Mouse (Mus musculus) MEL (cell line): ENCODE data around the gene Trim38.

Source experiments
- CTCF ChIP-seq, 3 experiments: IDR thresholded peaks in 2 of 3; conservative IDR thresholded peaks in 1 of 3; 2 replicates each; pipeline ENCODE4 v1.5.1; 2011 to 2012; ENCODE audit warnings: low read length in 3 of 3, low read depth in 2 of 3, mild to moderate bottlenecking in 2 of 3, improper control_type of control experiment in 1 of 3, inconsistent platforms in 1 of 3, mixed read lengths in 1 of 3, moderate library complexity in 1 of 3; ENCODE audit not compliant: control insufficient read depth in 1 of 3, insufficient read depth in 1 of 3, poor library complexity in 1 of 3, severe bottlenecking in 1 of 3
- EP300 ChIP-seq, 2 experiments: IDR thresholded peaks; 2 replicates each; pipeline ENCODE4 v1.6.1; 2011; ENCODE audit warnings: improper control_type of control experiment in 2 of 2, low read length in 2 of 2, low read depth in 1 of 2, mild to moderate bottlenecking in 1 of 2
- GABPA ChIP-seq: IDR thresholded peaks from 2 replicates; pipeline ENCODE4 v1.6.1; 2012; ENCODE audit warnings: low read depth, mild to moderate bottlenecking, inconsistent platforms, low read length, improper control_type of control experiment, moderate library complexity
- KAT2A ChIP-seq: conservative IDR thresholded peaks from 2 replicates; pipeline ENCODE4 v1.6.1; 2012; ENCODE audit warnings: low read depth, low read length, improper control_type of control experiment, inconsistent platforms
- NRF1 ChIP-seq: IDR thresholded peaks from 2 replicates; pipeline ENCODE4 v1.6.1; 2014; ENCODE audit warnings: low read depth, mild to moderate bottlenecking, inconsistent platforms, low read length, improper control_type of control experiment, moderate library complexity; ENCODE audit not compliant: poor library complexity, insufficient read depth, severe bottlenecking
- POLR2A ChIP-seq, 2 experiments: IDR thresholded peaks; 2 replicates each; pipeline ENCODE4 v1.6.1; 2011 to 2012; ENCODE audit warnings: low read length in 2 of 2, mild to moderate bottlenecking in 2 of 2, control low read depth in 1 of 2, improper control_type of control experiment in 1 of 2, low read depth in 1 of 2, moderate library complexity in 1 of 2; ENCODE audit not compliant: control insufficient read depth in 1 of 2, insufficient read depth in 1 of 2, poor library complexity in 1 of 2
- POLR2AphosphoS2 ChIP-seq: IDR thresholded peaks from 2 replicates; pipeline ENCODE4 v1.6.1; 2011; ENCODE audit warnings: low read length, improper control_type of control experiment
- RCOR1 ChIP-seq: IDR thresholded peaks from 2 replicates; pipeline ENCODE4 v1.6.1; 2012; ENCODE audit warnings: low read depth, mild to moderate bottlenecking, inconsistent platforms, low read length, improper control_type of control experiment
- SMC3 ChIP-seq: IDR thresholded peaks from 2 replicates; pipeline ENCODE4 v1.6.1; 2011; ENCODE audit warnings: low read depth, low read length, improper control_type of control experiment
- TCF12 ChIP-seq: IDR thresholded peaks from 2 replicates; pipeline ENCODE4 v1.6.1; 2014; ENCODE audit warnings: low read depth, mild to moderate bottlenecking, inconsistent platforms, low read length, improper control_type of control experiment, moderate library complexity
- UBTF ChIP-seq: IDR thresholded peaks from 2 replicates; pipeline ENCODE4 v1.6.1; 2012; ENCODE audit warnings: low read depth, mild to moderate bottlenecking, inconsistent platforms, low read length, improper control_type of control experiment, moderate library complexity, borderline replicate concordance; ENCODE audit not compliant: insufficient read depth
- ZKSCAN1 ChIP-seq: IDR thresholded peaks from 2 replicates; pipeline ENCODE4 v1.6.1; 2012; ENCODE audit warnings: low read depth, mild to moderate bottlenecking, inconsistent platforms, low read length, improper control_type of control experiment, moderate library complexity
- ZNF384 ChIP-seq: IDR thresholded peaks from 2 replicates; pipeline ENCODE4 v1.6.1; 2012; ENCODE audit warnings: low read depth, mild to moderate bottlenecking, inconsistent platforms, low read length, improper control_type of control experiment

DNA sequence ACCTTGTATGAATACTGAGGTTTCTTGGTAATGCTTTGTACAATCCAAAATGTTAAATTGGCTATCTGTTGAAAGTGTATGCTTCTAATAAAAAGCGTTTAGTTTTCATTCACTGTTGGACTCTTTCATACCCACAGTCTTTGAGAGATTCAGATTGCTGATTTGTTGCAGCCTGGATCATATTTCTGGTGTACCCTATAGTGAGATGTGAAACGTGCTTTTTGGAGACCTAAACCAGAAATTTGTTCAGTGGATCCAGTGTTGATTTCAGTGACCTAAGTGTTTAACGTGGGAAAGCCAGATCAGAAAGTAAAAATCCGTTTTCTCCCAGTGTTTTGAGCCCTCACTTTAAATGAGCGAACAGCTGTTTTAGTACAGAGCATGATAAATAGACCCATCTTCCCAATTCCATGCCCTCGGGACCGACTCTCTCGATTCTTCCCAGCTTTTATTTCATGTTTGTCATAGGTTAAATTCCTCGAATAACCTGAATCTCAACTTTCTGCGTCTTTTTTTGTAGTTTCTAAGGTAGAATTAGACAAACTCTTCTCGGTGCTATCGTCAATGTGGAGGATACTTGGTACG lies 29.4 kb upstream of the Trim38 start:
- no peak for TF ChIP-seq CTCF (IDR thresholded peaks at IDR 0.05 in 2 of 3, conservative IDR thresholded peaks at IDR 0.05 in 1 of 3; ENCODE audit: control insufficient read depth in 1 of 3, insufficient read depth in 1 of 3, low read depth in 2 of 3, low read length in 3 of 3, poor library complexity in 1 of 3, severe bottlenecking in 1 of 3)
- TF ChIP-seq POLR2A (IDR thresholded peaks at IDR 0.05; ENCODE audit: control insufficient read depth in 1 of 2, insufficient read depth in 1 of 2, low read depth in 1 of 2, low read length in 2 of 2, poor library complexity in 1 of 2): no peak
- TF ChIP-seq EP300 (IDR thresholded peaks at IDR 0.05; ENCODE audit: low read depth in 1 of 2, low read length in 2 of 2): no peak
- TF ChIP-seq KAT2A: no peak
- TF ChIP-seq RCOR1: no peak
- no peak for TF ChIP-seq TCF12
- no peak for TF ChIP-seq GABPA
- TF ChIP-seq POLR2AphosphoS2: no peak
- no peak for TF ChIP-seq ZKSCAN1
- no peak for TF ChIP-seq ZNF384
- no peak for TF ChIP-seq SMC3
- no peak for TF ChIP-seq NRF1
- no peak for TF ChIP-seq UBTF
